Mouse (Mus musculus) lung, embryonic 16.5 days (tissue): ENCODE results near the gene 4930556J24Rik. TPM values are rescaled to one million over a fixed set of nuclear protein-coding genes. Genes with fewer than 3 reads are reported as not detected.

Source experiments
- ATAC-seq: fragments of 200-750 bp; cut with Nextera tagmentation; 2 replicates; pipeline ENCODE4 v1.8.0; 2017; ENCODE audit warnings: low read depth, mild to moderate bottlenecking, moderate library complexity
- H3K27ac ChIP-seq: fragments of 300-500 bp; sonication (generic); 2 replicates; pipeline ENCODE4 v1.5.1; 2014; ENCODE audit warnings: mild to moderate bottlenecking, control low read depth, low read length
- H3K27me3 ChIP-seq: fragments of 300-500 bp; sonication (generic); 2 replicates; pipeline ENCODE4 v1.6.1; 2014; ENCODE audit warnings: low read depth, low read length, mixed read lengths; ENCODE audit not compliant: control insufficient read depth, insufficient read depth
- H3K36me3 ChIP-seq: fragments of 300-500 bp; sonication (generic); 2 replicates; pipeline ENCODE4 v1.6.1; 2014; ENCODE audit warnings: low read length; ENCODE audit not compliant: control insufficient read depth, insufficient read depth
- H3K4me1 ChIP-seq: fragments of 300-500 bp; sonication (generic); replicated peaks from 2 replicates; pipeline ENCODE4 v1.6.1; 2014; ENCODE audit warnings: low read length, mixed read lengths; ENCODE audit not compliant: control insufficient read depth, insufficient read depth
- H3K4me2 ChIP-seq: fragments of 300-500 bp; sonication (generic); 2 replicates; pipeline ENCODE4 v1.6.1; 2014; ENCODE audit warnings: low read depth, low read length, control low read depth
- H3K4me3 ChIP-seq: fragments of 300-500 bp; sonication (generic); 2 replicates; pipeline ENCODE4 v1.5.1; 2014; ENCODE audit warnings: mild to moderate bottlenecking, low read length, control low read depth
- H3K9ac ChIP-seq: fragments of 300-500 bp; sonication (generic); 2 replicates; pipeline ENCODE4 v1.6.1; 2014; ENCODE audit warnings: low read length, control low read depth
- H3K9me3 ChIP-seq: fragments of 300-500 bp; sonication (generic); 2 replicates; pipeline ENCODE4 v1.6.1; 2016; ENCODE audit warnings: low read length; ENCODE audit not compliant: control insufficient read depth
- WGBS: fragments of 180-500 bp; shearing (Covaris S2); extraction: QIAGEN DNeasy Blood & Tissue Kit; methylation state at CpG from one replicate; pipeline ENCODE4 v1.1.7; 2014; 5-methylcytosine and 5-hydroxymethylcytosine counted together
- polyA plus RNA-seq: library from polyadenylated mRNA; unstranded; fragments of >200 nt; fragmentation: Nextera tagmentation; extraction: Ambion mirVana; gene quantifications from 2 replicates; pipeline ENCODE4 v1.2.1, GENCODE M21; 2015

4930556J24Rik gene
- polyA plus RNA-seq, 1 experiment from 2014 or later, result 0.38 TPM

- peak overlapping the region; percentile 52 for H3K4me2 ChIP-seq
- no peaks in the 10 kb centered on the region; the same call in 1 of the 2 replicates for H3K4me1 ChIP-seq
- H3K4me3 ChIP-seq, result peak overlapping the region; percentile 29
- no peak overlapping the region for H3K9ac ChIP-seq
- H3K9me3 ChIP-seq, result no peaks in the 10 kb centered on the region
- 5% methylated on average over 66 of the region's 66 CpGs for WGBS
- H3K36me3 ChIP-seq, result no peaks in the 10 kb centered on the region
- H3K27me3 ChIP-seq, result peaks cover 32% of the 10 kb centered on the region
- no peak overlapping the region for H3K27ac ChIP-seq
- no peak for ATAC-seq
Observed at GRCm38 (mm10) chr11:3997978-3998720, 21.6 kb upstream of the 4930556J24Rik start.

- no peaks in the 10 kb centered on the region; the same call in 1 of the 2 replicates for H3K4me1 ChIP-seq
- H3K9me3 ChIP-seq, result no peaks in the 10 kb centered on the region
- no peak for ATAC-seq
- no peak overlapping the region for H3K27ac ChIP-seq
- 81% methylated on average over 3 of the region's 3 CpGs for WGBS
- H3K4me2 ChIP-seq, result no peak overlapping the region
- H3K9ac ChIP-seq, result no peak overlapping the region
- no peaks in the 10 kb centered on the region for H3K36me3 ChIP-seq
- H3K4me3 ChIP-seq, result no peak overlapping the region
- H3K27me3 ChIP-seq, result peaks cover 32% of the 10 kb centered on the region
Observed at GRCm38 (mm10) chr11:3996840-3997239, 20.3 kb upstream of the 4930556J24Rik start.

- Histone ChIP-seq H3K4me1 (no peaks in the 10 kb centered on the region; the same call in 1 of the 2 replicates), H3K27ac (no peak overlapping the region), H3K9ac (no peak overlapping the region), H3K4me3 (no peak overlapping the region), H3K27me3 (peaks cover 32% of the 10 kb centered on the region), H3K36me3 (no peaks in the 10 kb centered on the region), H3K9me3 (no peaks in the 10 kb centered on the region), H3K4me2 (no peak overlapping the region)
- ATAC-seq, result no peak
- 77% methylated on average over 5 of the region's 5 CpGs for WGBS
Observed at GRCm38 (mm10) chr11:3995511-3995910, 18.9 kb upstream of the 4930556J24Rik start.

- no peaks in the 10 kb centered on the region; the same call in 1 of the 2 replicates for H3K4me1 ChIP-seq
Observed at GRCm38 (mm10) chr11:3993914-3994313, 17.3 kb upstream of the 4930556J24Rik start.

GRCm38 (mm10) chr11:3993132-3993531 is 16.6 kb upstream of the 4930556J24Rik start:
- Histone ChIP-seq H3K27me3 (peaks cover 13% of the 10 kb centered on the region), H3K36me3 (no peaks in the 10 kb centered on the region), H3K9ac (no peak overlapping the region), H3K9me3 (no peaks in the 10 kb centered on the region), H3K4me1 (no peaks in the 10 kb centered on the region), H3K27ac (no peak overlapping the region), H3K4me2 (no peak overlapping the region), H3K4me3 (no peak overlapping the region)
- ATAC-seq, result no peak
- 71% methylated on average over 6 of the region's 6 CpGs for WGBS

More at GRCm38 (mm10) chr11:3993914-3994313, 17.3 kb upstream of the 4930556J24Rik start:
- Histone ChIP-seq H3K27me3 (peaks cover 21% of the 10 kb centered on the region), H3K9ac (no peak overlapping the region), H3K27ac (no peak overlapping the region), H3K4me2 (no peak overlapping the region), H3K9me3 (no peaks in the 10 kb centered on the region), H3K36me3 (no peaks in the 10 kb centered on the region), H3K4me3 (no peak overlapping the region)
- ATAC-seq, result no peak
- 65% methylated on average over 6 of the region's 6 CpGs for WGBS

GRCm38 (mm10) chr11:3989748-3990147 is 13.2 kb upstream of the 4930556J24Rik start:
- ATAC-seq, result no peak
- no peak overlapping the region for H3K27ac ChIP-seq

GRCm38 (mm10) chr11:3983863-3984745 is 7.5 kb upstream of the 4930556J24Rik start:
- peak overlapping the region; percentile 76 for H3K27ac ChIP-seq
- peak overlapping the region; percentile 55 for H3K4me2 ChIP-seq
- H3K27me3 ChIP-seq, result peaks cover 24% of the 10 kb centered on the region
- peaks cover 7% of the 10 kb centered on the region for H3K36me3 ChIP-seq
- no peaks in the 10 kb centered on the region for H3K9me3 ChIP-seq
- peak; percentile 73 for ATAC-seq
- H3K4me3 ChIP-seq, result peak overlapping the region; percentile 52
- peak overlapping the region; percentile 63 for H3K9ac ChIP-seq
- 9% methylated on average over 15 of the region's 15 CpGs for WGBS
- peaks cover 9% of the 10 kb centered on the region; the same call in 1 of the 2 replicates for H3K4me1 ChIP-seq

More at GRCm38 (mm10) chr11:3989748-3990147, 13.2 kb upstream of the 4930556J24Rik start:
- Histone ChIP-seq H3K4me2 (no peak overlapping the region), H3K4me1 (peaks cover under 1% of the 10 kb centered on the region; the same call in 1 of the 2 replicates), H3K36me3 (no peaks in the 10 kb centered on the region), H3K9ac (no peak overlapping the region), H3K27me3 (peaks cover 4% of the 10 kb centered on the region; the same call in 1 of the 2 replicates), H3K4me3 (no peak overlapping the region), H3K9me3 (no peaks in the 10 kb centered on the region)
- WGBS, result 41% methylated on average over 3 of the region's 3 CpGs

GRCm38 (mm10) chr11:3983291-3983862 is 6.8 kb upstream of the 4930556J24Rik start, which contains the start of gene Gal3st1:
Gal3st1 (plus strand) TSS chr11:3983636.
- peak within 1 kb of the TSS; percentile 63 for H3K9ac ChIP-seq
- ATAC-seq, result peak; percentile 90
- 2% methylated on average over 32 of the region's 37 CpGs for WGBS

More at GRCm38 (mm10) chr11:3983291-3983862, 6.8 kb upstream of the 4930556J24Rik start, which contains the start of gene Gal3st1:
- Histone ChIP-seq H3K27ac (peak within 1 kb of the TSS; percentile 76), H3K36me3 (peaks cover 10% of the 10 kb centered on the region), H3K4me1 (peaks cover 9% of the 10 kb centered on the region; the same call in 1 of the 2 replicates), H3K27me3 (peaks cover 24% of the 10 kb centered on the region), H3K4me3 (peak within 1 kb of the TSS; percentile 52), H3K9me3 (no peaks in the 10 kb centered on the region), H3K4me2 (peak within 1 kb of the TSS; percentile 55)
